Mouse (Mus musculus): ENCODE measurements around the gene Gm12248. TPM values are rescaled to one million over a fixed set of nuclear protein-coding genes. Genes with fewer than 3 reads are reported as not detected.

Gene Gm12248
- polyA plus RNA-seq (2016; fragmentation: Nextera tagmentation; extraction: Ambion mirVana): not detected in 2 replicates

DNA sequence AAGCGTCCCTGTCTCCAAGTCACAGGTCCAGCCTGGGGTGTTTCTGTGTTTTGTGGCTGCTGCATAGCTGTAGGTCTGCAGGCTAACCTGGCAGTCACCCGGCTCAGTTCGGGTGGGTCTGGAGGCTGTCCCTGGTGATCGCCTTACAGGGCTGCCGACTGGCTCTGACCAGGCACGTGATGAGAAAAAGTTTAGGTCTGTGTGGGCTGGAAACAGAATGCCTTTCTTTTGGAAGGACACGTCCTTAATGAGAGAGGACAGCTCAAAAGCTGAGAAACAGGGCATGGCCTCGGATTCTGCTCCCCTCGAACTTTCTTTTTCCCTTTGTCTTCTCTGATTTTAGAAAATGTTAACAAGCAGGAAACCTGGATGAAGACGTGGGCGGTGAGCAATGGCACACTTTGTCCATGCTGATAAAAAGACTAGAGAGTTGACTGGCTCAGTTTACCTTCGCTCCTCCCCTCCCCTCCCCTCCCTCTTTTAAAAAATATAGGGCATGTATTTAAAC lies at the start of gene Gm12248:
Gm12248 (minus strand) TSS at position 114 of the 508 bp plus-strand sequence.
- no peak within 1 kb of the TSS for H3K27ac ChIP-seq (ENCODE audit: poor library complexity, severe bottlenecking)
- peak within 1 kb of the TSS; percentile 57 for H3K4me2 ChIP-seq
- H3K4me3 ChIP-seq: peak within 1 kb of the TSS; percentile 13
- WGBS: 14% methylated on average over 12 of the region's 12 CpGs
- peaks cover 12% of the 10 kb centered on the region; the same call in 1 of the 2 replicates for H3K4me1 ChIP-seq (replicated peaks)
- H3K9ac ChIP-seq: peak within 1 kb of the TSS; percentile 39; the same call in 1 of the 2 replicates
- no peaks in the 10 kb centered on the region; the same call in 1 of the 2 replicates for H3K27me3 ChIP-seq (replicated peaks)
- 0 out of 2 replicates have a peak, but pooled peaks have one; percentile 51 for ATAC-seq (ENCODE audit: insufficient number of reproducible peaks, low FRiP score)
- H3K9me3 ChIP-seq (replicated peaks): no peaks in the 10 kb centered on the region
- no peaks in the 10 kb centered on the region for H3K36me3 ChIP-seq

- H3K9me3 ChIP-seq (replicated peaks): no peaks in the 10 kb centered on the region
- no peaks in the 10 kb centered on the region for H3K4me1 ChIP-seq (replicated peaks)
- H3K9ac ChIP-seq: no peak overlapping the region
- H3K27ac ChIP-seq (ENCODE audit: poor library complexity, severe bottlenecking): no peak overlapping the region
- no peaks in the 10 kb centered on the region for H3K27me3 ChIP-seq (replicated peaks)
- H3K4me2 ChIP-seq: no peak overlapping the region
- H3K36me3 ChIP-seq: peaks cover 93% of the 10 kb centered on the region
- 72% methylated on average over 3 of the region's 3 CpGs for WGBS
- no peak overlapping the region for H3K4me3 ChIP-seq
- no peak for ATAC-seq (ENCODE audit: insufficient number of reproducible peaks, low FRiP score)
Measured at GRCm38 (mm10) chr11:58139466-58139865, 46.5 kb upstream of the Gm12248 start.

DNA sequence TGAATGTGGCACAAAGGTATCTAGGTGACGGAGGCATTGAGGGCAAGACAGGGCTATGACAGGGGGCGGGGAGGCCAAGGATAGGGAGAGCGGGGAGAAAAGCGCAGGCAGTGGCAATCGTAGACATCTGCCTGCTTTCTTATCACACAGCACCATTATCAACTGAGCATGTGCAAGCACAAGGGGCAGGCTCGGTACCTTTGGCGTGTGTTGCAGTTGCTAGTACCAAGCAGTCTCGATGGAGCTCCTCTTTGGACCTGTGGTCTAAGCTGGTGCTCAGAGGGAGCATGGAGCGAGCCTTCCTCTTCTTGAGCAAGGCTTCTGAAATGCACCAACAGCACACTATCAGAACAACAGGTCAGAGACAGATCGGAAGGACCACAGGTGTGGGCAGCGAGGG lies 45.9 kb upstream of the Gm12248 start:
- no peak overlapping the region for H3K4me2 ChIP-seq
- no peak overlapping the region for H3K27ac ChIP-seq (ENCODE audit: poor library complexity, severe bottlenecking)
- H3K4me3 ChIP-seq: no peak overlapping the region
- H3K27me3 ChIP-seq (replicated peaks): no peaks in the 10 kb centered on the region
- no peak for ATAC-seq (ENCODE audit: insufficient number of reproducible peaks, low FRiP score)
- H3K9ac ChIP-seq: no peak overlapping the region
- 85% methylated on average over 11 of the region's 11 CpGs for WGBS
- H3K9me3 ChIP-seq (replicated peaks): no peaks in the 10 kb centered on the region
- no peaks in the 10 kb centered on the region for H3K4me1 ChIP-seq (replicated peaks)
- peaks cover 93% of the 10 kb centered on the region for H3K36me3 ChIP-seq

GRCm38 (mm10) chr11:58136677-58137076 lies 43.7 kb upstream of the Gm12248 start:
- no peaks in the 10 kb centered on the region for H3K4me1 ChIP-seq (replicated peaks)
- ATAC-seq (ENCODE audit: insufficient number of reproducible peaks, low FRiP score): no peak
- H3K27ac ChIP-seq (ENCODE audit: poor library complexity, severe bottlenecking): no peak overlapping the region

GRCm38 (mm10) chr11:58135296-58135695 lies 42.4 kb upstream of the Gm12248 start:
- Histone ChIP-seq H3K36me3 (peaks cover 94% of the 10 kb centered on the region), H3K9me3 (replicated peaks) (no peaks in the 10 kb centered on the region), H3K4me3 (no peak overlapping the region), H3K4me2 (no peak overlapping the region), H3K27me3 (replicated peaks) (no peaks in the 10 kb centered on the region), H3K9ac (no peak overlapping the region), H3K4me1 (replicated peaks) (no peaks in the 10 kb centered on the region), H3K27ac (ENCODE audit: poor library complexity, severe bottlenecking) (no peak overlapping the region)
- no peak for ATAC-seq (ENCODE audit: insufficient number of reproducible peaks, low FRiP score)

More at GRCm38 (mm10) chr11:58136677-58137076, 43.7 kb upstream of the Gm12248 start:
- Histone ChIP-seq H3K27me3 (replicated peaks) (no peaks in the 10 kb centered on the region), H3K4me2 (no peak overlapping the region), H3K9me3 (replicated peaks) (no peaks in the 10 kb centered on the region), H3K4me3 (no peak overlapping the region), H3K9ac (no peak overlapping the region), H3K36me3 (peaks cover 94% of the 10 kb centered on the region)
- 87% methylated on average over 6 of the region's 6 CpGs for WGBS

- peaks cover 95% of the 10 kb centered on the region for H3K36me3 ChIP-seq
Measured at GRCm38 (mm10) chr11:58134869-58135268, 41.9 kb upstream of the Gm12248 start.

DNA sequence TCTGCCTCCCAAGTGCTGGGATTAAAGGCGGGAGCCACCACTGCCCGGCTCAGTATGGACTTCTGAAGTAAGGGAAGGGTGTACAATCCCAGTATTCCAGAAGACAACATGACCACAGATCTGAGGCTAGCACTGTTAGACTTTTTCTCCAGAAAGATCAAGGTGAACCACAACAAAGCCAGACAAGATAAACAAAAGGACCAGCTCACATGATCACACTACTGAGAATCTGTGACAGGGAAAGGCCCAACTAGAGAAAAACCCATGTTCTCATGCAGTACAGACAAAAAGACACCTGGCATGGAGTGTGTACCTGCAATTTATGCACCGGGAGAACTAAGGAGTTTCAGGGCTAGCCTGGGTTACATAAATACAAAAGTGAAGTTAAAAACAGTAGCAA lies 39.1 kb upstream of the Gm12248 start:
- no peak for ATAC-seq (ENCODE audit: insufficient number of reproducible peaks, low FRiP score)
- Histone ChIP-seq H3K36me3 (peaks cover 94% of the 10 kb centered on the region), H3K4me3 (no peak overlapping the region), H3K9ac (no peak overlapping the region), H3K27me3 (replicated peaks) (no peaks in the 10 kb centered on the region), H3K27ac (ENCODE audit: poor library complexity, severe bottlenecking) (no peak overlapping the region), H3K4me1 (replicated peaks) (no peaks in the 10 kb centered on the region), H3K9me3 (replicated peaks) (no peaks in the 10 kb centered on the region), H3K4me2 (no peak overlapping the region)
- 95% methylated on average over 3 of the region's 3 CpGs for WGBS

More at GRCm38 (mm10) chr11:58134869-58135268, 41.9 kb upstream of the Gm12248 start:
- no peaks in the 10 kb centered on the region for H3K4me1 ChIP-seq (replicated peaks)
- no peak for ATAC-seq (ENCODE audit: insufficient number of reproducible peaks, low FRiP score)
- H3K9ac ChIP-seq: no peak overlapping the region
- no peaks in the 10 kb centered on the region for H3K9me3 ChIP-seq (replicated peaks)
- no peak overlapping the region for H3K4me2 ChIP-seq
- no peak overlapping the region for H3K27ac ChIP-seq (ENCODE audit: poor library complexity, severe bottlenecking)
- no peak overlapping the region for H3K4me3 ChIP-seq
- no peaks in the 10 kb centered on the region for H3K27me3 ChIP-seq (replicated peaks)

- Histone ChIP-seq H3K4me1 (replicated peaks) (peaks cover 25% of the 10 kb centered on the region), H3K9me3 (replicated peaks) (no peaks in the 10 kb centered on the region), H3K27me3 (replicated peaks) (no peaks in the 10 kb centered on the region), H3K9ac (no peak overlapping the region), H3K4me3 (no peak overlapping the region), H3K36me3 (peaks cover 73% of the 10 kb centered on the region), H3K4me2 (no peak overlapping the region), H3K27ac (ENCODE audit: poor library complexity, severe bottlenecking) (no peak overlapping the region)
- no peak for ATAC-seq (ENCODE audit: insufficient number of reproducible peaks, low FRiP score)
- 78% methylated on average over 6 of the region's 6 CpGs for WGBS
Measured at GRCm38 (mm10) chr11:58129302-58129843, 36.4 kb upstream of the Gm12248 start.

GRCm38 (mm10) chr11:58127544-58127943 lies 34.6 kb upstream of the Gm12248 start:
- H3K4me2 ChIP-seq: no peak overlapping the region
- no peaks in the 10 kb centered on the region for H3K9me3 ChIP-seq (replicated peaks)
- H3K27me3 ChIP-seq (replicated peaks): no peaks in the 10 kb centered on the region
- no peak overlapping the region for H3K4me3 ChIP-seq
- peak; percentile 73 for ATAC-seq (ENCODE audit: insufficient number of reproducible peaks, low FRiP score)
- H3K9ac ChIP-seq: no peak overlapping the region
- 63% methylated on average over 2 of the region's 2 CpGs for WGBS
- H3K4me1 ChIP-seq (replicated peaks): peaks cover 34% of the 10 kb centered on the region
- H3K36me3 ChIP-seq: peaks cover 74% of the 10 kb centered on the region
- H3K27ac ChIP-seq (ENCODE audit: poor library complexity, severe bottlenecking): no peak overlapping the region

GRCm38 (mm10) chr11:58126397-58127160 lies 33.6 kb upstream of the Gm12248 start:
- no peak overlapping the region for H3K4me3 ChIP-seq
- H3K4me2 ChIP-seq: no peak overlapping the region
- H3K27me3 ChIP-seq (replicated peaks): no peaks in the 10 kb centered on the region
- H3K36me3 ChIP-seq: peaks cover 73% of the 10 kb centered on the region
- peaks cover 34% of the 10 kb centered on the region for H3K4me1 ChIP-seq (replicated peaks)
- WGBS: 56% methylated on average over 7 of the region's 7 CpGs
- H3K27ac ChIP-seq (ENCODE audit: poor library complexity, severe bottlenecking): peak overlapping the region; percentile 80; the same call in 1 of the 2 replicates
- H3K9ac ChIP-seq: no peak overlapping the region
- no peaks in the 10 kb centered on the region for H3K9me3 ChIP-seq (replicated peaks)
- peak; percentile 46; the same call in 1 of the 2 replicates for ATAC-seq (ENCODE audit: insufficient number of reproducible peaks, low FRiP score)

- Histone ChIP-seq H3K36me3 (peaks cover 71% of the 10 kb centered on the region), H3K9me3 (replicated peaks) (no peaks in the 10 kb centered on the region), H3K4me3 (no peak overlapping the region), H3K4me1 (replicated peaks) (peaks cover 34% of the 10 kb centered on the region), H3K27ac (ENCODE audit: poor library complexity, severe bottlenecking) (peak overlapping the region; percentile 80), H3K4me2 (no peak overlapping the region), H3K9ac (no peak overlapping the region), H3K27me3 (replicated peaks) (no peaks in the 10 kb centered on the region)
- ATAC-seq (ENCODE audit: insufficient number of reproducible peaks, low FRiP score): no peak
- WGBS: 41% methylated on average over 11 of the region's 11 CpGs
Measured at GRCm38 (mm10) chr11:58125021-58125420, 32.1 kb upstream of the Gm12248 start.
